Mouse (Mus musculus) lung, postnatal 0 days (tissue): ENCODE measurements around the gene Lyl1.

Experiments used
- CTCF ChIP-seq: IDR thresholded peaks from 2 replicates; pipeline ENCODE4 v1.5.1; 2016; ENCODE audit warnings: antibody characterized with exemption, mild to moderate bottlenecking
- EP300 ChIP-seq: IDR thresholded peaks from 2 replicates; pipeline ENCODE4 v1.6.1; 2016; ENCODE audit warnings: antibody characterized with exemption, mild to moderate bottlenecking, control low read depth

DNA sequence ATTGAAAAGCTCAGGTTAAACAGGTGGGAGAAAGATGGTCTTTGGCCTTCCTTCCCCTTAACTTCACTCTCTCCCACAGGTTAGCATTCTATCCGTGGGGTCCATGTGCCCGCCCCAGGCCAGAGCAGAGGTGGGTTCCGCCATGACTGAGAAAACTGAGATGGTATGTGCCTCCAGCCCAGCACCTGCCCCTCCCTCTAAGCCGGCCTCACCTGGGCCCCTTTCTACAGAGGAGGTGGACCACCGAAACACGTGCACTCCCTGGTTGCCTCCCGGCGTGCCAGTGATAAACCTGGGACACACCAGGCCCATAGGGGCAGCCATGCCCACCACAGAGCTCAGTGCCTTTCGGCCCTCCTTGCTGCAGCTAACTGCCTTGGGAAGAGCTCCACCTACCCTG, 1.3 kb downstream of the Lyl1 start:
- no peak for TF ChIP-seq CTCF
- no peak for TF ChIP-seq EP300
